Mouse (Mus musculus): Measurements from ENCODE around the gene Tnnt2. TPM values are rescaled to one million over a fixed set of nuclear protein-coding genes. Genes with fewer than 3 reads are reported as not detected.

The Tnnt2 gene
- polyA plus RNA-seq, 1 experiment from 2014 or later: 37.4 TPM

GRCm38 (mm10) chr1:135892764-135893163 lies 56.6 kb downstream of the Tnnt2 start:
- no peak for ATAC-seq (replicated peaks; ENCODE audit: low FRiP score)
- H3K27me3 ChIP-seq (replicated peaks; ENCODE audit: control insufficient read depth, insufficient read depth, low read length): peaks cover 13% of the 10 kb centered on the region
- no peaks in the 10 kb centered on the region for H3K36me3 ChIP-seq (ENCODE audit: control insufficient read depth, insufficient read depth, low read length)
- H3K4me3 ChIP-seq (ENCODE audit: low read depth, low read length): no peak overlapping the region
- H3K9ac ChIP-seq (ENCODE audit: low read depth, low read length): no peak overlapping the region
- DNase-seq (ENCODE audit: low spot score): no peak
- no peak overlapping the region for H3K4me2 ChIP-seq
- H3K27ac ChIP-seq (ENCODE audit: low read depth, low read length): no peak overlapping the region
- 73% methylated on average over 6 of the region's 6 CpGs for WGBS
- H3K4me1 ChIP-seq (replicated peaks; ENCODE audit: control insufficient read depth, insufficient read depth, low read length): no peaks in the 10 kb centered on the region
- H3K9me3 ChIP-seq (ENCODE audit: control insufficient read depth, low read length): no peaks in the 10 kb centered on the region

GRCm38 (mm10) chr1:135893377-135893776 lies 57.2 kb downstream of the Tnnt2 start:
- ATAC-seq (replicated peaks; ENCODE audit: low FRiP score): no peak

GRCm38 (mm10) chr1:135895367-135895766 lies 59.2 kb downstream of the Tnnt2 start:
- DNase-seq (ENCODE audit: low spot score) (no peak), ATAC-seq (replicated peaks; ENCODE audit: low FRiP score) (no peak)
- H3K9ac ChIP-seq (ENCODE audit: low read depth, low read length): no peak overlapping the region
- no peaks in the 10 kb centered on the region for H3K9me3 ChIP-seq (ENCODE audit: control insufficient read depth, low read length)
- 77% methylated on average over 4 of the region's 4 CpGs for WGBS
- H3K4me1 ChIP-seq (replicated peaks; ENCODE audit: control insufficient read depth, insufficient read depth, low read length): no peaks in the 10 kb centered on the region
- no peak overlapping the region for H3K4me3 ChIP-seq (ENCODE audit: low read depth, low read length)
- H3K27me3 ChIP-seq (replicated peaks; ENCODE audit: control insufficient read depth, insufficient read depth, low read length): peaks cover 13% of the 10 kb centered on the region
- no peak overlapping the region for H3K4me2 ChIP-seq
- H3K27ac ChIP-seq (ENCODE audit: low read depth, low read length): no peak overlapping the region
- no peaks in the 10 kb centered on the region for H3K36me3 ChIP-seq (ENCODE audit: control insufficient read depth, insufficient read depth, low read length)

More at GRCm38 (mm10) chr1:135893377-135893776, 57.2 kb downstream of the Tnnt2 start:
- Histone ChIP-seq H3K36me3 (ENCODE audit: control insufficient read depth, insufficient read depth, low read length) (no peaks in the 10 kb centered on the region), H3K4me3 (ENCODE audit: low read depth, low read length) (no peak overlapping the region), H3K4me1 (replicated peaks; ENCODE audit: control insufficient read depth, insufficient read depth, low read length) (no peaks in the 10 kb centered on the region), H3K9me3 (ENCODE audit: control insufficient read depth, low read length) (no peaks in the 10 kb centered on the region), H3K27me3 (replicated peaks; ENCODE audit: control insufficient read depth, insufficient read depth, low read length) (peaks cover 13% of the 10 kb centered on the region), H3K9ac (ENCODE audit: low read depth, low read length) (no peak overlapping the region), H3K27ac (ENCODE audit: low read depth, low read length) (no peak overlapping the region), H3K4me2 (no peak overlapping the region)
- WGBS: 78% methylated on average over 3 of the region's 3 CpGs
- DNase-seq (ENCODE audit: low spot score): no peak

- Histone ChIP-seq H3K9ac (ENCODE audit: low read depth, low read length) (no peak overlapping the region), H3K9me3 (ENCODE audit: control insufficient read depth, low read length) (no peaks in the 10 kb centered on the region), H3K27me3 (replicated peaks; ENCODE audit: control insufficient read depth, insufficient read depth, low read length) (peaks cover 18% of the 10 kb centered on the region; the same call in 1 of the 2 replicates), H3K4me1 (replicated peaks; ENCODE audit: control insufficient read depth, insufficient read depth, low read length) (no peaks in the 10 kb centered on the region), H3K4me3 (ENCODE audit: low read depth, low read length) (no peak overlapping the region), H3K4me2 (no peak overlapping the region), H3K27ac (ENCODE audit: low read depth, low read length) (no peak overlapping the region), H3K36me3 (ENCODE audit: control insufficient read depth, insufficient read depth, low read length) (no peaks in the 10 kb centered on the region)
- no peak for ATAC-seq (replicated peaks; ENCODE audit: low FRiP score)
- 87% methylated on average over 6 of the region's 6 CpGs for WGBS
- no peak for DNase-seq (ENCODE audit: low spot score)
Observed at GRCm38 (mm10) chr1:135899295-135899694, 63.1 kb downstream of the Tnnt2 start.

- H3K4me1 ChIP-seq (replicated peaks; ENCODE audit: control insufficient read depth, insufficient read depth, low read length): no peaks in the 10 kb centered on the region
- ATAC-seq (replicated peaks; ENCODE audit: low FRiP score): no peak
- no peak overlapping the region for H3K27ac ChIP-seq (ENCODE audit: low read depth, low read length)
- H3K27me3 ChIP-seq (replicated peaks; ENCODE audit: control insufficient read depth, insufficient read depth, low read length): peaks cover 18% of the 10 kb centered on the region; the same call in 1 of the 2 replicates
- no peak overlapping the region for H3K9ac ChIP-seq (ENCODE audit: low read depth, low read length)
- no peak overlapping the region for H3K4me3 ChIP-seq (ENCODE audit: low read depth, low read length)
- no peak overlapping the region for H3K4me2 ChIP-seq
- DNase-seq (ENCODE audit: low spot score): no peak
- WGBS: 66% methylated on average over 7 of the region's 7 CpGs
- H3K9me3 ChIP-seq (ENCODE audit: control insufficient read depth, low read length): no peaks in the 10 kb centered on the region
- H3K36me3 ChIP-seq (ENCODE audit: control insufficient read depth, insufficient read depth, low read length): no peaks in the 10 kb centered on the region
Observed at GRCm38 (mm10) chr1:135899991-135900515, 63.9 kb downstream of the Tnnt2 start.

Other genes with a start within 250 kb of the Tnnt2 start
- gene Nav1, start 229.1 kb upstream of the Tnnt2 start, polyA plus RNA-seq (2014; fragmentation: Nextera tagmentation; extraction: Ambion mirVana): 8.8 and 8.9 TPM in 2 replicates
- 65.6 and 71.8 TPM in 2 replicates for gene Csrp1, start 116.3 kb upstream of the Tnnt2 start, polyA plus RNA-seq (2014; fragmentation: Nextera tagmentation; extraction: Ambion mirVana)
- 22.5 and 22.8 TPM in 2 replicates for gene Phlda3, start 70.2 kb upstream of the Tnnt2 start, polyA plus RNA-seq (2014; fragmentation: Nextera tagmentation; extraction: Ambion mirVana)
- gene Tnni1, start 56.9 kb upstream of the Tnnt2 start, polyA plus RNA-seq (2014; fragmentation: Nextera tagmentation; extraction: Ambion mirVana): 42.1 and 58.2 TPM in 2 replicates
- 0.99 and 1.7 TPM in 2 replicates for gene Lad1, start 17.8 kb upstream of the Tnnt2 start, polyA plus RNA-seq (2014; fragmentation: Nextera tagmentation; extraction: Ambion mirVana)
- 0.09 and 0.10 TPM in 2 replicates for gene Pkp1, start 82.9 kb downstream of the Tnnt2 start, polyA plus RNA-seq (2014; fragmentation: Nextera tagmentation; extraction: Ambion mirVana)
- gene Igfn1, start 170.0 kb downstream of the Tnnt2 start, polyA plus RNA-seq (2014; fragmentation: Nextera tagmentation; extraction: Ambion mirVana): not detected in 2 replicates
- 79.6 and 92.6 TPM in 2 replicates for gene Tmem9, start 171.8 kb downstream of the Tnnt2 start, polyA plus RNA-seq (2014; fragmentation: Nextera tagmentation; extraction: Ambion mirVana)
- 0.47 TPM in 1 of 2 replicates, not detected in the other for gene Ascl5, start 214.4 kb downstream of the Tnnt2 start, polyA plus RNA-seq (2014; fragmentation: Nextera tagmentation; extraction: Ambion mirVana)
- 0.09 and 0.45 TPM in 2 replicates for gene Cacna1s, start 216.4 kb downstream of the Tnnt2 start, polyA plus RNA-seq (2014; fragmentation: Nextera tagmentation; extraction: Ambion mirVana)

Measured in liver, embryonic 11.5 days (tissue).